Mouse (Mus musculus): Measurements from ENCODE around the gene Sfxn2.

The Sfxn2 gene

DNA sequence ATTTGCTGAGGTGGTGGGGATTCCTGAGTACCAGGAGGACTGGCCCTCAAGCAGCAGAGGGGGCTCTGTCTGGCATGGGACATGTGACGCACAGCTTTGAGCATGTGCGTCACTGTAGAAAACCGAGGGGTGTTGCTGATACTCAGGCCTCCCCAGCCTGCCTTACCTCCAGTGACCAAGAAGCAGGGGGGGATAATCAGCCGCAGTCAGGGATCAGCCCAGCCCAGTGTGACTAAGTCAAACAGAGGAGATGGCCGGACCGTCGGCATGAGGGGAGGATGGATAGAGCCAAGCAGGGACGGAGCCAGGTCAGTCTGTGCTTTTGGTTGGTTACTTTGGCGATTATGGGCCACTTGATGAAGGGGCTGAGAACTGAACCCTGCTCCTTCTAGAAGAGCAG, 58.5 kb downstream of the Sfxn2 start:
- no peak for DNase-seq

DNA sequence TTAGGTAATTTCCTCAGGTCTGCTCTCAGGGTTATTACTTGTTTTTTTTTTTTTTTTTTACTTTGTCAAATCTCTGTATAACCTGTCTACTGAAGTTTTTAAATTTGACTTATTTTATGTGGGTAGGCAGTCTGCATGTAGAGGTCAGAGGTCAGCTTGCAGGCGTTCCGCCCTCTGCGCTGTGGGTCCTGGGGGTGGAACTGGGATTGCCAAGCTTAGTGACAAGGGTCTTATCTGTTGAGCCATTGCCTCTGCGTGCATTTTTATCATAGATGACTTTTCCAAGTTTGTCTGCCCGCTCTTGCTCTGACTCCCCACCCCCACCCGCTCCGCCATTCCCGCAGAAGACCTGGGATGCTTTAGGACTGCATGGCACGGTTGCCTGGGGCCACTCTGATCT, 62.6 kb downstream of the Sfxn2 start:
- DNase-seq, result no peak

DNA sequence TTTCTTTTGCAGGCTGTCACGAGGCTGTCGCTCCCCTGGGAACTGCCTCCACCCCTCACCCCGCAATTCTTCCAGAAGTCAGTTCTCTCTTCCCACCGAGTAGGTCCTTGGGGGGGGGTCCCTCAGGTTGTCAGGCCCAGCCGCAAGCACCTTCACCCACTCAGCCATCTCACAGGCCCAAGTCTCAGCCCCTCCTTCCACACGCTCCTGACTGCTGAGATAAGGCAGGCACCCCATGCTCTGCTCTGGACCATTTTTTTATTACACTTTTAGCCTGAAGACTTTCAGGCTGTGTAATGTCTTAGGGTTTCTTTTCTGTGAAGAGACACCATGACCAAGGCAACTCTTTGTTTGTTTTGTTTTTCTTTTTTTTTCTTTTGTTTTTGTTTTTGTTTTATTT, 64.4 kb downstream of the Sfxn2 start:
- no peak for DNase-seq

DNA sequence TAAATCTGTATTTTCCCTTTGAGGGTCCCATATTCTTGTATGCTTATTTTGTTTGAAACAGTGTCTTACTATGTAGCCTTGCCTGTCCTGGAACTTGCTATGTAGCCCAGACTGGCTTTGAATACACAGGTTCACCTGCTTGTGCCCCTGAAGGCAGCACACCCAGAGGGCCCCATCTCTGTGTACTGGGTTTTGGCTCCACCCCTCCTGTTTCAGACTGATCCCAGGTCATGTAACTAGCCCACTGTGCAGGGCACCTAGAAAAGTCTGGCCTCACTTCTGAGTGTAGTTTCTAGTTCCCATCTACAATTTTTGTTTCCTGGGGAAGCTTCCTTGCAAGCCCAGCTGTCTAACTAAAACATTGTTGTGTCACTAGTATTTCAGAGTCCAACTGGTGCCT, 65.9 kb downstream of the Sfxn2 start:
- DNase-seq, result no peak

DNA sequence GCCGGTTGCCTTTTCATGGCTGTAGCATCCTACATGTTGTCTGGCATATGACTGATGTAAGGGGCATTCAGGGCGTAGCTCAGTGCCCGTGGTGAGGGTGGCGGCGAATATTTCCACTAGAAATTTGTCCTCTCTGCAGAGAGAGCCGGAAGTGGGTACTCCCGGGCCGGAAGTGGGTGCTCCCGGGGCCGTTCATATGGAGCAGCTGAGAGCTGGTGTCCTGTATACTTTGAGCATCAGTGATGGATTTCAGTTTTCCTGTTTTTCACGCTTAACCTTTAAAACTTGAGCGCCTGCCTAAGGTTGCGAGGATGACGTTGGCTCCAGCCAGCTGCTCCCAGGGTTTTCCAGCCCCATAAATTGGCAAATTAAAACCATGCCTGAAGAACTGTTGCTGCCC, 66.3 kb downstream of the Sfxn2 start:
- DNase-seq, result no peak

DNA sequence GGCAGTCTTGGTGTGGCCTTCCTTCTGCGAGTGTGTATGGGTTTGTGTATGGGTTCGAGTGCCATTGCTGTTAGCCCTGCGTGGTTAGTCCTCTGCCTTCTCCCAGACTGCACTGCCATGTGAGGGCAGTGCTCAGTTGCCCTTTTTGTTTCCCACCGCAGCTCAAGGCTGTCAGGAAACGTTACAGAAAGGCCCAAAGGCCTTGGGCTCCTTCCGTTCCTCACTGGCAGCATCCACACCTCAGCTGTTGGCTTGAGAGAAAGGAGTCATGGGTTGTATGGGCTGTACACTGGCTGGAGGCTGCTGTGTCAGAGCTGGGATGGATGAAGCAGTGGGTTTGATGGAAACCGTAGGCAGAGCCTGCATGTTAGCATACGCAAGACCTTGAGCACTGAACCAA, 67.6 kb downstream of the Sfxn2 start:
- no peak for DNase-seq

DNA sequence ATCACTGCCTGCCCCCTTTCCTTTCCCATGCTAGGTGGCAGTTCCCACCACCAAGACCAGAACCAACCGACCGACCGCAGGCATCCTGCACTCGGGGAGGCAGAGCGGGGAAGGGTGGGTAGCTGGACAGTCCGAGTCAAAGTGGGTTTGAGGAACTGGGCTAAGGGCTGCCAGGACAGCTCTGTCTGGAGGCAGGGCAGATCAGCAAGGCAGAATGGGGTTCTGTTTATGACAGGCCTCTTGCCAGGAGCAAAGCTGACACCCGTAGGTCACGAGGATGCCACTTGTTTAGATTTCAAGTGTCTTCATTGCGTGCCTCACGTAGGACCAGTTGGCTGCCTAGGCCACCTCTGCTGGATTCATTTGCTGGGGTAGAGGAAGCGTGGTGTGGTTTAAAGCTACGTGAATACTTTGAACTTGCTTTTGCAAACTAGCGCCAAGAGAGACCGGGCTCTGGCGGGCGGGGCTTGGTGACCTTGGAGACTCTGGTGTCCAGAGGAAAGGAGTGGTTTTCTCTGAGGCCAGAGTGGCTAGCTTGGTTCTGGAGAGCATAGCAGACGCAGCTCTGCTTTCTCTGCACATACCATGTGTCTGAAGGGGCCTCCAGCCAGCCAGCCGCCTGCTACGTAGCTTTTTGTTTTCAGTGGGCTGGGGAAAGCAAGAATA, 68.4 kb downstream of the Sfxn2 start:
- DNase-seq, result no peak

DNA sequence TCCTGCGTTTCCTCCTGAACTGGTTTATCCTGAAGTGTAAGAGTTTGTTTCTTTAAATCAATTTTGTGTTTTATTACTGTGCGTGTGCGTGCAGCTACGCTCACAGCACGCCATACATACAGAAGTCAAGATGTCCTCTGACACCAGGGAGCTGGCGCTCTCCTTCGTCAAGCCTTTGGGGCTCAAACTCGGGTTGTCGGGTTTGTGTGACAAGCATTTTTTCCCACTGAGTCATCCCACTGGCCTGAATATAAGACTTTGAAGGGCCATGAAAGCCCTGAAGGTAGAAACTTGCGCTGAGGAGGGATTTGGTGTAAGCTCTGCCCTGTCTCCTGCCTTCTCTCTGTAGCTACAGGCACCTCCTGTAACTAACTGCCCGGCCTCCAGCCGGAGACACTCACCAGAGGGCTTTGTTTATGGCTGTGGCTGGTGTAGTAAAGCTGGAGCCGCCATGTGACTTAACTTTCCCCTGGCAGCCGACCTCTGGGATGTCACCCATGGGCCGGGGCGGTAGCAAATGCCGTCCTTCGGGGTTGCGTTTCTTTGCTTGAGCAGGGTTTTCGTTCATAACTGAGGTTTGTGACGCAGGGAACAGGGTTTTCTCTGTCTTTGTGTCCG, 69.1 kb downstream of the Sfxn2 start:
- no peak for DNase-seq

DNA sequence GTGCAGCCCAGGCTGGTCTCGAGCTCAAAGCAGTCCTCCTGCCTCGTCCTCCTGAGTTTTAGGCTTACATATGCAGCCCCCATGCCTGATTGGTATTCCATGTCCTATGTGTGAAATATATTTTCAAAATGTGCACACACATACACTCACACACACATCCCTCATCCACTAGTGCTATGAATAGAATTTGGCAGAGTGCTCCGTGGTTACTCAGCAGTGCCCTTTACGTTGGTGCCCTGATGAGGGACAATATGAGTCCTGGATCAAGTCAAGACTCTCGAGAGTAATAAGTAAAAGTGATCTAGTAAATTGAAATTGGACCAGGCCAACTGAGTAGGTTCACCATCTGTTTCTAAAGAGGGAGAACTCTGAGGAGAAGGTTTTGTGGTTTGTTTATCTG, 70.1 kb downstream of the Sfxn2 start:
- DNase-seq, result no peak

DNA sequence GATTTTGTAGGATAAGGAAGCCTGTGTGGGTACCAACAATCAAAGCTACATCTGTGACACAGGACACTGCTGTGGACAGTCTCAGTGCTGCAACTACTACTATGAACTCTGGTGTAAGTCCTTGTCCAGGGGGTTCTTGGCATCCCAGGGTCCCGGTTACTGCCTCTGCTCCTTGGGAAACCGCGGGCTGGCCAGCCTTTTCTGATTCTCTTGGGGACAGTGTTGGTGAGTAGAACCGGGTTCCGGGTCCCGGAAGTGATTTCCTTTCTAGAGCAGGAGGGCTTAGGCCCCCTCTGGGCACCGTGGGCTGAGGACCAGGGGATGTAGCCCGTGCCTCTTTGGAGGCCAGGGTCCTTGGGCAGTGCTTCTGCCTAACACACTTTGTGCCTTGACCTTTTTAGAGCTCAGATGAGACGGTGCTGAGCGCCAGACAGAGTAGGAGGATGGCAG, 71.2 kb downstream of the Sfxn2 start:
- DNase-seq, result no peak

DNA sequence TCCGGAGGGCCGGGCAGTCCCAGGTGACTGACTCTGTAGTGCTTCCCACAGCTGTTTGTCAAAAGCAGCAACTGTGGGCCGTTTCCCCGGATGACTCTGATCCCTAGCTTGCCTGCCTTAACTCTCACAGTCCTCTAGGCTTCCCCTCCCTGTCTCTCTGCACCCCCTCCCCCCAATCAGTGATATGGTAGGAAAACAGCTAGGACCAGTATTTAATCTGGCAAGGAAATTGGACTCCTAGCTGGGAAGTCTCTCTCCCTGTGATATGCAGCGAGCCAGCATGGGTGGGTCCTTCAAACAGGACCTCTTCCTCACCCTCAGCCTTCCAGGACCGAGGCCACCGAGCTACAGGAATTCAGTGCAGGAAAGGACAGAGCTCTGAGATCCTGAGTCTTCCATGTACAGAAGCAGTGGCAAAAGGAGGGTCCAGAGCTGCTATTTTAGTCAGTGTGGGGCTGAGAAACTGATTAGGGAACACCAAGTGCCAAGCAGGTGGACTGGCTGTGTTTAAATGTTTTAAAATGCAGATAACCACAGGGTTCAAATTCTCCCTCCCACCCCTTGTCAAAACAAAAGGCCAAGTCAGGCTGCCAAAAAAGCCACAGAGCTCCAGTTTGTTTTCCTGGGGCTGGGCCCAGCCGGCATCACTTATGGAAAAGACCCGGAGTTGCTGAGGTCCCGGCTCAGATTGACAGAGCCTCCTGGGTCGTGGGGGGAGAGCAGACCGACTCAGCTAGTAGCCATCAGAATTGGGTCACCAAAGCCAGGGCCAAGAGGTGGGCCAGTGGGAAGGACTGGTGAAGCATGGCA, 71.8 kb downstream of the Sfxn2 start:
- no peak for DNase-seq

DNA sequence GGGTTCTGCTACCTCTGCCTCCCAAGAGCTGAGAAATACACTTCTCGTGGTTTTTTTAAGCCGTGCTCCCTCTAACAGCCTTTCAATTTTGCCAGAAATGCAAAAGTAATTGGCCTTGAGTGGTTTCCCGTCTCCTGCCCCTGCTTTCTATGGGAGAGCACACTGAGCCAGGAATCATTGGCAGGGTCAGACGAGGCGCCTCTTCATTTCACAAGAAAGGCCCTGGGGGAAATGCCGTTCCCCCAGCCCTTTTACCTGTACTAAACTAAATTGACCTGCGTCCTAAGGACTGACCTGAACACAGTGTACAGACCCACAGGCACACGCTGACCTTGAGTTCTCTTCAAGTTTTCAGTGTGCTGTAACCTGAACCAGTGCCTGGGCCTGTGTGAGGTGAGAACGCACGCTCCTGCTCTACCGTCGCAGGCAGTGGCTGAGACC, 72.9 kb downstream of the Sfxn2 start:
- no peak for DNase-seq

DNA sequence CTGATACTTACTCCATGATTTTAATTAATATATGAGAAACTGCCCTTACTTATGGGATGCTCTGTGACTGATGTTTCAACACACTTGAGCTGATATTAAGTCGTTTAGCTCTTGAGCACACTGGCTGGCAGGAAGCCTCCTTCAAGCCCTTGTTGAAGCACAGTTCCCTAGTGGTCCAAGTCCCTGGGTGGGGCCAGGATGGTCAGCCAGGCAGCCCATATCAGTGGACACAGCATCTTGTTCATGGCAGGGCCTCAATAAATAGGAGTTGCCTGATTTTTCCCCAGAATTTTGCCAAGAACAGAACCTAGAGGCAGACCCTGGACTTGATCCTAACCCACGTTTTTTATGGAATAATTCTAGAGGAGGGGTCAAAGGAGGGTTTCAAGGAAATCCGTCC, 74.1 kb downstream of the Sfxn2 start:
- no peak for DNase-seq

Measured in right cerebral cortex, postnatal 25 days (tissue).